Mouse (Mus musculus) G1E-ER4 (cell line): ENCODE measurements around the gene Smim23. TPM values are rescaled to one million over a fixed set of nuclear protein-coding genes. Genes with fewer than 3 reads are reported as not detected.

ENCODE experiments used
- GATA1 ChIP-seq: IDR thresholded peaks from one replicate; pipeline ENCODE4 v1.8.0; 2012; ENCODE audit warnings: low read length, inconsistent platforms
- polyA plus RNA-seq: library from polyadenylated mRNA; stranded (reverse); fragments of >175 nt; gene quantifications from 2 replicates; pipeline ENCODE4 v1.2.3, GENCODE M21; 2012

Gene Smim23
- polyA plus RNA-seq, 1 experiment: not detected

- no peak for TF ChIP-seq GATA1
Measured at GRCm38 (mm10) chr11:32794759-32795445, 29.5 kb downstream of the Smim23 start.

GRCm38 (mm10) chr11:32786201-32786600, 38.2 kb downstream of the Smim23 start:
- TF ChIP-seq GATA1: no peak

GRCm38 (mm10) chr11:32785591-32786147, 38.7 kb downstream of the Smim23 start:
- no peak for TF ChIP-seq GATA1

- no peak for TF ChIP-seq GATA1
Measured at GRCm38 (mm10) chr11:32782724-32783123, 41.7 kb downstream of the Smim23 start.

- no peak for TF ChIP-seq GATA1
Measured at GRCm38 (mm10) chr11:32781633-32782404, 42.6 kb downstream of the Smim23 start.

- no peak for TF ChIP-seq GATA1
Measured at GRCm38 (mm10) chr11:32780747-32781536, 43.5 kb downstream of the Smim23 start.

GRCm38 (mm10) chr11:32768642-32769343, 55.6 kb downstream of the Smim23 start:
- TF ChIP-seq GATA1: no peak

Other genes starting within 250 kb of the Smim23 start
- gene Fbxw11, start 181.9 kb downstream of the Smim23 start, polyA plus RNA-seq: 23.4 and 32.9 TPM in 2 replicates